Mouse (Mus musculus) adrenal gland, postnatal 14 days (tissue): ENCODE results near the gene Il7r. TPM values are rescaled to one million over a fixed set of nuclear protein-coding genes. Genes with fewer than 3 reads are reported as not detected.

ENCODE experiments used
- DNase-seq: peaks from one replicate; pipeline ENCODE4 v3.0.0; 2021; ENCODE audit warnings: mixed read lengths
- total RNA-seq: library from RNA; stranded (reverse); gene quantifications from 2 replicates; pipeline ENCODE4 v1.2.3, GENCODE M21; 2021

Il7r gene
- total RNA-seq, 1 experiment from 2014 or later, result 1.3 TPM

- no peak for DNase-seq
Observed at GRCm38 (mm10) chr15:9472167-9472566, 57.8 kb downstream of the Il7r start.

GRCm38 (mm10) chr15:9471053-9471685 lies 58.8 kb downstream of the Il7r start:
- DNase-seq, result no peak

- no peak for DNase-seq
Observed at GRCm38 (mm10) chr15:9464039-9464438, 65.9 kb downstream of the Il7r start.

GRCm38 (mm10) chr15:9463521-9464027 lies 66.4 kb downstream of the Il7r start:
- no peak for DNase-seq

Other genes with a start within 250 kb of the Il7r start
- 0.19 and 6.6 TPM in 2 replicates for gene Ugt3a2, start 194.6 kb downstream of the Il7r start, total RNA-seq
- not detected in 2 replicates for gene Capsl, start 94.1 kb downstream of the Il7r start, total RNA-seq
- gene Spef2, start 218.7 kb upstream of the Il7r start, total RNA-seq, result 0.30 and 0.64 TPM in 2 replicates